Mouse (Mus musculus) neutrophil, adult 5-6 weeks (primary cell): ENCODE data around the gene Lrig2. TPM values are rescaled to one million over a fixed set of nuclear protein-coding genes. Genes with fewer than 3 reads are reported as not detected.
A peak's percentile ranks its signal among the peaks of the same experiment; 100 is the strongest.
"Not testable (repeated sequence)": the region's sequence is repeated elsewhere in the genome, so short reads cannot be mapped to it uniquely, and the experiment has no call there.

Experiments used
- ATAC-seq: fragments of 151-379, 151-347 bp; 2 replicates; pipeline ENCODE4 v1.8.0; 2017; ENCODE audit warnings: mild to moderate bottlenecking, moderate TSS enrichment; ENCODE audit not compliant: insufficient number of reproducible peaks, poor library complexity, low FRiP score, severe bottlenecking; ENCODE audit errors: extremely low read depth
- total RNA-seq: library from RNA; stranded (forward); fragments of 200-1000 nt; gene quantifications from 2 replicates; pipeline ENCODE4 v1.2.3, GENCODE M21; 2017

Lrig2 gene
- total RNA-seq, 1 experiment from 2014 or later = 47.0 TPM

GRCm38 (mm10) chr3:104441435-104441834, 70.3 kb downstream of the Lrig2 start:
- no peak for ATAC-seq

GRCm38 (mm10) chr3:104438777-104439176, 72.9 kb downstream of the Lrig2 start:
- ATAC-seq = no peak

- no peak for ATAC-seq
These were observed 74.1 kb downstream of the Lrig2 start for GRCm38 (mm10) chr3:104437576-104437975.

- no peak for ATAC-seq
These were observed 75.8 kb downstream of the Lrig2 start for GRCm38 (mm10) chr3:104435947-104436346.

- no peak; the same call in 1 of the 2 replicates for ATAC-seq
These were observed 77.4 kb downstream of the Lrig2 start for GRCm38 (mm10) chr3:104434246-104434696.

GRCm38 (mm10) chr3:104432651-104433050, 79.1 kb downstream of the Lrig2 start:
- no peak for ATAC-seq

GRCm38 (mm10) chr3:104431848-104432159, 79.9 kb downstream of the Lrig2 start:
- no peak for ATAC-seq

GRCm38 (mm10) chr3:104431156-104431847, 80.4 kb downstream of the Lrig2 start:
- no peak for ATAC-seq

- not testable (repeated sequence) for ATAC-seq
These were observed 84.4 kb downstream of the Lrig2 start for GRCm38 (mm10) chr3:104427354-104427753.

- no peak for ATAC-seq
These were observed 87.4 kb downstream of the Lrig2 start for GRCm38 (mm10) chr3:104424346-104424745.

GRCm38 (mm10) chr3:104420929-104421328, 90.8 kb downstream of the Lrig2 start:
- no peak for ATAC-seq

GRCm38 (mm10) chr3:104419990-104420389, 91.7 kb downstream of the Lrig2 start:
- no peak for ATAC-seq

GRCm38 (mm10) chr3:104416806-104417205, 94.9 kb downstream of the Lrig2 start:
- ATAC-seq = no peak

GRCm38 (mm10) chr3:104412482-104412881, 99.2 kb downstream of the Lrig2 start:
- ATAC-seq = no peak

GRCm38 (mm10) chr3:104407506-104407905, 104.2 kb downstream of the Lrig2 start:
- no peak for ATAC-seq

GRCm38 (mm10) chr3:104403582-104403981, 108.1 kb downstream of the Lrig2 start:
- peak; percentile 65 for ATAC-seq

GRCm38 (mm10) chr3:104401176-104401575, 110.5 kb downstream of the Lrig2 start:
- no peak for ATAC-seq

- ATAC-seq = no peak
These were observed 111.6 kb downstream of the Lrig2 start for GRCm38 (mm10) chr3:104400126-104400525.

- no peak for ATAC-seq
These were observed 112.2 kb downstream of the Lrig2 start for GRCm38 (mm10) chr3:104399296-104400045.

- no peak for ATAC-seq
These were observed 114.4 kb downstream of the Lrig2 start for GRCm38 (mm10) chr3:104397316-104397715.
